Mouse (Mus musculus): ENCODE data around the gene H2-M10.6. TPM values are rescaled to one million over a fixed set of nuclear protein-coding genes. Genes with fewer than 3 reads are reported as not detected.

Gene H2-M10.6
- polyA plus RNA-seq, 1 experiment from 2014 or later, result not detected

DNA sequence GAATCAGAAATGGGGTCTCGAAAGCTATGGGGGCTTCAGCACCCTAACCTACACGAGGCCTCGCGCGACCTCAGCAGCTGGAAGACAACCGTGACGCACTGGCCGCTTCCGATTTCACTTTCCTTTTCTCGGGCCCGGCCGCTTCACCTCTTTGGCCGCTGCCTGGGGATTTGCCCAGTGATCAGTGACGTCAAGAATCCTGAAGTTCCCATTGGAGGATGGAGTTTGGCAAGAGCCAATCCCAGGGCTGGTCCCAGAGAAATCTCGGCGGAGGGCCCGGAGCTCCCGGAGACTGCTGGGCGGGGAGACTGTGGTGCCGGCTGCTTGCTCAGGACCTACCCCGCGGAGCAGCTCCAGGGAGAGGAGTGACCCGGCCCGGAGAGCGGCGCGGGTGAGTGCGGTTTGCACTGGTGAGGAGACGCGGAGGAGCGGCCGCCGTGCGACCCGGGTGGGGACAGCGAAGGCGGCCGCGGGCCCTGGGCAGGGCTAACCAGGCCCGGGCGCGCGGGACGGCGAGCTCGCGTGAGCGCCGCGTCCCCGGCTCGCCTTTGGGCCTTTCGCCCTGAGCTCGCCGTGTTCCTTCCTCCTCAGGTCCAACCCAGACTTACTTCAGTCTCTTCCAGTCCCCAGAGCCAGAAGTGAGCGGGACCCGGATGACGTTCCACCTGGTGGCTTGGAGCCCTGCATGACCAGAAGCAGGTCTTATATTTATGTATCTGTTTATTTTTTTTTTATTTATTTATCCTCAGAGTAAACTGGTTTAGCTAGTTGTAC, 25.1 kb downstream of the H2-M10.6 start, which contains the start of gene Trim26:
Gene Trim26 (plus strand): TSS at position 261 of the 774 bp plus-strand sequence.
- 0% methylated on average over 30 of the region's 58 CpGs for WGBS
- Histone ChIP-seq H3K9me3 (ENCODE audit: control insufficient read depth, low read length) (no peaks in the 10 kb centered on the region), H3K9ac (ENCODE audit: low read depth, low read length) (peak within 1 kb of the TSS; percentile 88), H3K27me3 (replicated peaks; ENCODE audit: control insufficient read depth, insufficient read depth, low read length) (no peaks in the 10 kb centered on the region), H3K4me2 (ENCODE audit: low read length) (peak within 1 kb of the TSS; percentile 73), H3K36me3 (ENCODE audit: control insufficient read depth, insufficient read depth, low read length) (no peaks in the 10 kb centered on the region), H3K27ac (ENCODE audit: low read depth, low read length) (peak within 1 kb of the TSS; percentile 93), H3K4me1 (ENCODE audit: control insufficient read depth, insufficient read depth, low read depth, low read length) (peaks cover 13% of the 10 kb centered on the region), H3K4me3 (ENCODE audit: low read length) (peak within 1 kb of the TSS; percentile 77)
- peak; percentile 99 for ATAC-seq

- no peak overlapping the region for H3K4me2 ChIP-seq (ENCODE audit: low read length)
- no peak overlapping the region for H3K4me3 ChIP-seq (ENCODE audit: low read length)
- peaks cover 13% of the 10 kb centered on the region for H3K4me1 ChIP-seq (ENCODE audit: control insufficient read depth, insufficient read depth, low read depth, low read length)
- H3K27me3 ChIP-seq (replicated peaks; ENCODE audit: control insufficient read depth, insufficient read depth, low read length), result no peaks in the 10 kb centered on the region
- H3K9me3 ChIP-seq (ENCODE audit: control insufficient read depth, low read length), result no peaks in the 10 kb centered on the region
- H3K9ac ChIP-seq (ENCODE audit: low read depth, low read length), result no peak overlapping the region
- no peak overlapping the region for H3K27ac ChIP-seq (ENCODE audit: low read depth, low read length)
- WGBS, result 89% methylated on average over 5 of the region's 5 CpGs
- H3K36me3 ChIP-seq (ENCODE audit: control insufficient read depth, insufficient read depth, low read length), result 0 out of 2 replicates have a peak, but pooled peaks cover 2% of the 10 kb centered on the region
- no peak for ATAC-seq
These were observed 27.0 kb downstream of the H2-M10.6 start for GRCm38 (mm10) chr17:36839001-36839400.

- Histone ChIP-seq H3K36me3 (ENCODE audit: control insufficient read depth, insufficient read depth, low read length) (0 out of 2 replicates have a peak, but pooled peaks cover 2% of the 10 kb centered on the region), H3K4me2 (ENCODE audit: low read length) (no peak overlapping the region), H3K9me3 (ENCODE audit: control insufficient read depth, low read length) (no peaks in the 10 kb centered on the region), H3K27me3 (replicated peaks; ENCODE audit: control insufficient read depth, insufficient read depth, low read length) (no peaks in the 10 kb centered on the region), H3K4me3 (ENCODE audit: low read length) (no peak overlapping the region), H3K9ac (ENCODE audit: low read depth, low read length) (no peak overlapping the region), H3K27ac (ENCODE audit: low read depth, low read length) (no peak overlapping the region), H3K4me1 (ENCODE audit: control insufficient read depth, insufficient read depth, low read depth, low read length) (peaks cover 13% of the 10 kb centered on the region)
- WGBS, result 88% methylated on average over 3 of the region's 3 CpGs
- ATAC-seq, result no peak
These were observed 28.0 kb downstream of the H2-M10.6 start for GRCm38 (mm10) chr17:36839931-36840330.

DNA sequence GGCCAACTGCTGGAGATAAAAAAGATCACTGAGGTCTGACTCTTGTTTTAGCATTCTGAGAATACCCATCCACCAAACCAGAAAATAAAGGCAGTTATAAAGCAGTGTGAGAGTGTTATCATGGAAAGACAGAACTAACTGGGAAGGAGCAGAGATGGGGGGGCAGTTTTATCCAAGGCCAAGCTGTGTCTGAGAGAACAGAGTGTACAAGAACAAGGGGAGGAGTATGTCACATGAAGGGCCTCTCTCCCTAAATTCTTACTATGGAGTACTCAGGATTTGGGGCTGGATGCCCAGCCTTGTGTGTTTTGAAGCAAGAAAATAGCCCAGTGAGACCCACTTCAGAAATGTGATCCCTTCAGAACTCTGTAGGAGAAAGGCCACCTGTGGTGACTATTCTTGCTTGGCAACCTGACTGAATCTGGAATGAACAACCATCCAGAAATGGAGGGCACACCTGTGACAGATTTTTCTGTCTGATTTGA, 29.0 kb downstream of the H2-M10.6 start:
- Histone ChIP-seq H3K36me3 (ENCODE audit: control insufficient read depth, insufficient read depth, low read length) (0 out of 2 replicates have a peak, but pooled peaks cover 2% of the 10 kb centered on the region), H3K4me3 (ENCODE audit: low read length) (no peak overlapping the region), H3K27me3 (replicated peaks; ENCODE audit: control insufficient read depth, insufficient read depth, low read length) (no peaks in the 10 kb centered on the region), H3K4me1 (ENCODE audit: control insufficient read depth, insufficient read depth, low read depth, low read length) (peaks cover 10% of the 10 kb centered on the region), H3K27ac (ENCODE audit: low read depth, low read length) (no peak overlapping the region), H3K9me3 (ENCODE audit: control insufficient read depth, low read length) (no peaks in the 10 kb centered on the region), H3K9ac (ENCODE audit: low read depth, low read length) (no peak overlapping the region), H3K4me2 (ENCODE audit: low read length) (no peak overlapping the region)
- no peak for ATAC-seq

- H3K4me1 ChIP-seq (ENCODE audit: control insufficient read depth, insufficient read depth, low read depth, low read length), result no peaks in the 10 kb centered on the region; the same call in 1 of the 2 replicates
- H3K36me3 ChIP-seq (ENCODE audit: control insufficient read depth, insufficient read depth, low read length), result 0 out of 2 replicates have a peak, but pooled peaks cover 5% of the 10 kb centered on the region
- no peaks in the 10 kb centered on the region for H3K27me3 ChIP-seq (replicated peaks; ENCODE audit: control insufficient read depth, insufficient read depth, low read length)
- 76% methylated on average over 7 of the region's 7 CpGs for WGBS
- H3K9ac ChIP-seq (ENCODE audit: low read depth, low read length), result no peak overlapping the region
- H3K9me3 ChIP-seq (ENCODE audit: control insufficient read depth, low read length), result no peaks in the 10 kb centered on the region
- ATAC-seq, result no peak
- no peak overlapping the region for H3K4me2 ChIP-seq (ENCODE audit: low read length)
- H3K27ac ChIP-seq (ENCODE audit: low read depth, low read length), result no peak overlapping the region
- no peak overlapping the region for H3K4me3 ChIP-seq (ENCODE audit: low read length)
These were observed 31.7 kb downstream of the H2-M10.6 start for GRCm38 (mm10) chr17:36843696-36844095.

DNA sequence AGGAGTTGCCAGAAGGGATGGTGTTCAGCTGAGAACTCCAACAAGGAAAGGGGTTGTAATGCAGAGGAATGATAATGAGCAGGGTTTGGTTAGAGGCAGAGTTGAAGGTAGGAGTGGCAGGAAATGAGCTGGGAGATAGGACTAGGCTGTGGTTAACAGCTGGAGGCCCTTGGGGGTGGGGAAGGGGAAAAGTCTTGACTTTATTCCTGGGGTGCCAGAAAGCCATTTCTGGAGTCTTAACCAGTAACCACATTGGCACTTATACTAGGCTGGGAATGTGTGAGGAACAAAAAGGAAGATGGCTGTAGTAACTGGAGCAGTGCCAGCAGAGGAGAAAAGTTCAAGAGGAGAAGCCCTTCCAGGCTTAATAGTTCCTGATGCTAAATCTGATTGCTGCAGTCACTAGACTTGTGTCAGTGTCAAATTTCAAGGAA, 32.3 kb downstream of the H2-M10.6 start:
- ATAC-seq, result no peak
- H3K27ac ChIP-seq (ENCODE audit: low read depth, low read length), result no peak overlapping the region
- H3K9me3 ChIP-seq (ENCODE audit: control insufficient read depth, low read length), result no peaks in the 10 kb centered on the region
- H3K4me2 ChIP-seq (ENCODE audit: low read length), result no peak overlapping the region
- no peaks in the 10 kb centered on the region for H3K27me3 ChIP-seq (replicated peaks; ENCODE audit: control insufficient read depth, insufficient read depth, low read length)
- no peak overlapping the region for H3K4me3 ChIP-seq (ENCODE audit: low read length)
- H3K4me1 ChIP-seq (ENCODE audit: control insufficient read depth, insufficient read depth, low read depth, low read length), result no peaks in the 10 kb centered on the region; the same call in 1 of the 2 replicates
- H3K36me3 ChIP-seq (ENCODE audit: control insufficient read depth, insufficient read depth, low read length), result 0 out of 2 replicates have a peak, but pooled peaks cover 5% of the 10 kb centered on the region
- no peak overlapping the region for H3K9ac ChIP-seq (ENCODE audit: low read depth, low read length)

DNA sequence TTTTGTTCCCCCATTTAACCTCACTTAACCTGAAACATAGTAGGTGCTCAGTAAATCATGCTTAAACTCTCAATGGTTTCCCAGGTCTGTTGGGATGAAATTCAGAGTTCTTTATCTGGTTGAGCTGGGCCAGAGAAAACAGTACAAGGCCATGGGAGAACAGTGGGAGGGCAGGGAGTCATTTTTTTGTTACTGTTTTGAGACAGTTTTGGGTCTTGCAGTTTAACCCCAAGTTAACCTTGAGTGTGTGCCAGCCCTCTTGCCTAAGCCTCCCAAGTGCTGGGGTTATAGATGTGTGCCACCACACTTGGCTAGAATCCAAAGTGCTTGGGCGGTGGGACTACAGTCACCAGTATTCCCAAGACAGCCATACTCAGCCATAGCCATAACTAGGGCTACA, 32.8 kb downstream of the H2-M10.6 start:
- Histone ChIP-seq H3K36me3 (ENCODE audit: control insufficient read depth, insufficient read depth, low read length) (0 out of 2 replicates have a peak, but pooled peaks cover 5% of the 10 kb centered on the region), H3K27ac (ENCODE audit: low read depth, low read length) (no peak overlapping the region), H3K4me1 (ENCODE audit: control insufficient read depth, insufficient read depth, low read depth, low read length) (no peaks in the 10 kb centered on the region), H3K27me3 (replicated peaks; ENCODE audit: control insufficient read depth, insufficient read depth, low read length) (no peaks in the 10 kb centered on the region), H3K4me3 (ENCODE audit: low read length) (no peak overlapping the region), H3K4me2 (ENCODE audit: low read length) (no peak overlapping the region), H3K9ac (ENCODE audit: low read depth, low read length) (no peak overlapping the region), H3K9me3 (ENCODE audit: control insufficient read depth, low read length) (no peaks in the 10 kb centered on the region)
- ATAC-seq, result no peak
- 67% methylated on average over 1 of the region's 1 CpGs for WGBS

- no peak overlapping the region for H3K4me2 ChIP-seq (ENCODE audit: low read length)
- no peak overlapping the region for H3K27ac ChIP-seq (ENCODE audit: low read depth, low read length)
- no peak overlapping the region for H3K4me3 ChIP-seq (ENCODE audit: low read length)
- H3K9me3 ChIP-seq (ENCODE audit: control insufficient read depth, low read length), result no peaks in the 10 kb centered on the region
- H3K36me3 ChIP-seq (ENCODE audit: control insufficient read depth, insufficient read depth, low read length), result peaks cover 27% of the 10 kb centered on the region
- no peak for ATAC-seq
- H3K9ac ChIP-seq (ENCODE audit: low read depth, low read length), result no peak overlapping the region
- no peaks in the 10 kb centered on the region for H3K4me1 ChIP-seq (ENCODE audit: control insufficient read depth, insufficient read depth, low read depth, low read length)
- no peaks in the 10 kb centered on the region for H3K27me3 ChIP-seq (replicated peaks; ENCODE audit: control insufficient read depth, insufficient read depth, low read length)
- WGBS, result 85% methylated on average over 5 of the region's 5 CpGs
These were observed 36.9 kb downstream of the H2-M10.6 start for GRCm38 (mm10) chr17:36848911-36849310.

DNA sequence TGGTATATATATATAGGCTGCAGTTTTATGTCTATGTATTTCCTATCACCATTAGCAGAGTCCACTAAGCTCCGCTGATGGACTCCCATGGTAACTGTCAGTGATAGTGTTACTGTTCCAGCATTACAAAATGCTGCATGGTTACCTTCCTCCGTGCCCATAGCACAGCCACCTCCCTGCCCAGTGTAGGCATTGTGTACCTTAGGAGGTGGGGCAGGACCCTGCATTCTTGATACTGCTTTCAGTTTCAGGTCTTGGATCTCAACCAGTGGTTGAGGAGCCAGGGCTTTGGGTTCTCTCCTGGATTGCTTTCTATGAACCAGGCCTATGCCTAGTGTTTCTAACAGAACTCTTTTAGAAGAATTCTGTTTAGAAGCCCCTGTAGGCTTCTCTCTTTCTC, 38.0 kb downstream of the H2-M10.6 start:
- H3K4me2 ChIP-seq (ENCODE audit: low read length), result no peak overlapping the region
- H3K27me3 ChIP-seq (replicated peaks; ENCODE audit: control insufficient read depth, insufficient read depth, low read length), result no peaks in the 10 kb centered on the region
- H3K36me3 ChIP-seq (ENCODE audit: control insufficient read depth, insufficient read depth, low read length), result peaks cover 36% of the 10 kb centered on the region
- no peak for ATAC-seq
- no peaks in the 10 kb centered on the region for H3K4me1 ChIP-seq (ENCODE audit: control insufficient read depth, insufficient read depth, low read depth, low read length)
- H3K9me3 ChIP-seq (ENCODE audit: control insufficient read depth, low read length), result no peaks in the 10 kb centered on the region
- no peak overlapping the region for H3K9ac ChIP-seq (ENCODE audit: low read depth, low read length)
- no peak overlapping the region for H3K4me3 ChIP-seq (ENCODE audit: low read length)
- no peak overlapping the region for H3K27ac ChIP-seq (ENCODE audit: low read depth, low read length)
- 89% methylated on average over 2 of the region's 2 CpGs for WGBS
